Mouse (Mus musculus): ENCODE measurements around the gene Tspan4.
"Not testable (repeated sequence)": the region's sequence is repeated elsewhere in the genome, so short reads cannot be mapped to it uniquely, and the experiment has no call there.

The Tspan4 gene

DNA sequence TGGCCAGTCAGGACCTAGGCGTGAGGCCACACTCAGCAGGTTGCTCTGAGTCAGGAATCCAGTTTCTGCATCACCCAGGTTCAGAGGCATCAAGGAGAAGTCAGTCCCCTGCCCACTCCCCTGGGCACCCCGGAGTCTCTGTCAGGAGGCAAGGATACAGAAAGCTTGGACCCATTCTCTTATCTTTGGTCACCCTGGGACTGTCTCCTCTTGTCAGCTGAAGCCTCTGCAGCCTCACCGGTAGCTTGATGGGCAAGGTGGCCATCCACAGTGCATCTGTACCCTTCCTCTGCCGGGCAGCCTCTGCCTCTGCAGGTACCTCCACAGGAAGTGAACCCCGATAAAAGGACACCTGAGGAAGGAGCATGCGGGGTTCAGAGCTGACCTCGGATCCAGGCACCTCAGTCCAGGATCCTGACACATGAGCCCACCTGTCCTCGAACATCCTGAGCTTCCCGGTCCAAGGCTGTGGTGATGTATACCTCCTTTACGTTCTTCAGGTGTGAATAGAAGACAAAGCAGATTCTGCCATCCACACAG, 35.8 kb upstream of the Tspan4 start:
- no peak for DNase-seq (ENCODE audit: low spot score in 2 of 2)

DNA sequence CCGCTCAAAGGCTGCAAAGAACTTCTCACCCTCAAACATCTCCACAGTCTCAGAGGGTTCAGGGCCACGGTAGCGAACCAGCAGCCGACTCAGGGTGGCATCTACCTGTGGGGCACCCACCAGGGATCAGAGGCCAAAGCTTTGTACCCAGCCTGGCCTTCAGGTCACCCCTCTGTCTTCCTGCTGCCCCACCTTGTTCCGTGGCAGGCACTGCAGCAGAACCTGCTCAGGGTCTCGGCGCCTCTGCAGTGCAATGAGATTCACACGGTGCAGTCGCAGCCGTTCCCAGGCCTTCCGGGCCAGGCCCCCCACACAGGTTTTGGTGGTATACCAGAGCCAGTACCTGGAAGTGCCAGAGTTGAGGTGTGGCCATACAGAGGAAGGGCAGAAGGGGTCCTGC, 35.2 kb upstream of the Tspan4 start:
- no peak for DNase-seq (ENCODE audit: low spot score in 2 of 2)

DNA sequence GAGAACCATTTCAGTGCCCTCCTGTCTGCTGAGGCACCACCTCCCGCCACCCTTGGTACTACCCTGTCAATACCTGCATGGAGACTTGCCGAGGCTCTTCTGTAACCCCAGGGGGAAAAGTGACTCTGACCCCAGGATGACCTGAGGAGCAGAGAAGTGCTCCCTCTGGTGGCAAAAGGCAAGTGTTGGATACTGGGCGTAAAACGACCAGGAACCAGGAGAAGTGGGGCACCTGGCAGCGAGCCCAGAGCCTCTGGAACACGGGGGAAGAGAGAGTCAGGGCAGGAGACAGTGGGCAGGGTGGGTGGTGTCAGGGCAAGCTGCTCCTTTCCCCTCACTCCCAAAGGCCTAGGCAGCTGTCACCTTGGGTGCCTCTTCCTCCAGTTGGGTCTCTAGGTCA, 34.4 kb upstream of the Tspan4 start:
- DNase-seq (ENCODE audit: low spot score in 2 of 2), result peak in 1 of 2 experiments; percentile 49

GRCm38 (mm10) chr7:141441460-141441859, 33.6 kb upstream of the Tspan4 start:
- no peak for DNase-seq (ENCODE audit: low spot score in 2 of 2)

GRCm38 (mm10) chr7:141442199-141442598, 32.8 kb upstream of the Tspan4 start:
- DNase-seq (ENCODE audit: low spot score in 2 of 2), result no peak

DNA sequence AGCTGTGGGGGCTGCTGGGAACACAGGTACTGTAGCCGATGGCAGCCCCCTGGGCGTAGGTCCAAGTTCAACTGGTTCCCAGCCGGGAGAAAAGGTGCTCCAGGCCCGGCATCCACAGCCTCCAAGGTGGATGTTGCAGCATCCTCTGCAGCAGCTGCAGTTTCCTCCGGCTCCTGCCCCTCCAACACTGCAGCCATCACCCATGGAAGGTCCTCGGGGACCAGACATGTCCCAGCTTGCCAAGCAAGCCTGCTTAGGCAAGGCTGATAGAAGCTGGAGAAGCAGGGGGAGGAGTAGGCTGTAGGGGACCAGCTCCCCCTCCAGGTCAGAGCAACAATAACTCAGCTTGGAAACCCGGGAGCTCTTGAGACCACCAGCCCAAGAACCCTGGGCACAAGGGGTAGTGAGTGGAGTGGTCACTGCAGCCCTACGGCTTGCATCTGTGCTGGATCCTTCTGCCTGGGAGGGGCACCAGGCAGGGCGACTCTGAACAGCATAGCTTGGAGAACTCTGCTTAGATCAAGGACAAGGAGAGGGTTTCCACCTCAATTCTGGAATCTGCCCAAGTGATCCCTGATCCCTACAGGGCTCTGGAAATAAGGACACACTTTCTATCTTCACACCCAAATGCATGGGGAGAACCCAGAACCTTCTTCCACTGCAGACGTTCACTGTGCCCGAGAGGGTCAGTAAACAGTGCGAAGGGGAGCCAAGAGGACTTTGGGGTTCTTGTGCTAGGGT, 31.8 kb upstream of the Tspan4 start:
- DNase-seq (ENCODE audit: low spot score in 2 of 2), result no peak

DNA sequence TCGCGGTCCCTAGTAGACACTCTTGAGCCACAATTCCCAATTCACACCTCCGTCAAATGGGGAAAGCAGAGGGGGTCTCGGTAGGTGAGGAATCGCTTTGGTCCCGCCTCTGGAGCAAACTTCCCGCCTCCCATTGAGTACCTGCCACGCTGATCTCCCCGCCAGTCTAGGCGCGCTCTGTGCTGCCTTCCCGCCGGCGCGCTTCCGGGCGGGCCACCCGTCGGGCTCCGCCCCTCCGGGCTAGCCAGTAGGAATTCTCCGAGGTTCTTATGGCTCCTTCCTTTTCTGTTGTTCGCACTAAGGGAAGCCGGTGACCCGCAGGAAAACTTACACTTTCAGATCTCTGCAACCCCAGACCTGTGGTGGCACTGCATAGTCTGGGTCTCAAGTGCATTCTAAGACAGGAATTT, 31.2 kb upstream of the Tspan4 start, which contains the start of gene Pidd1:
TSS of gene Pidd1 (minus strand) at position 198 of the 410 bp plus-strand sequence.
- no peak for DNase-seq (ENCODE audit: low spot score in 2 of 2)

GRCm38 (mm10) chr7:141446374-141446773, 28.7 kb upstream of the Tspan4 start:
- not testable (repeated sequence) for DNase-seq (ENCODE audit: low spot score in 2 of 2)

DNA sequence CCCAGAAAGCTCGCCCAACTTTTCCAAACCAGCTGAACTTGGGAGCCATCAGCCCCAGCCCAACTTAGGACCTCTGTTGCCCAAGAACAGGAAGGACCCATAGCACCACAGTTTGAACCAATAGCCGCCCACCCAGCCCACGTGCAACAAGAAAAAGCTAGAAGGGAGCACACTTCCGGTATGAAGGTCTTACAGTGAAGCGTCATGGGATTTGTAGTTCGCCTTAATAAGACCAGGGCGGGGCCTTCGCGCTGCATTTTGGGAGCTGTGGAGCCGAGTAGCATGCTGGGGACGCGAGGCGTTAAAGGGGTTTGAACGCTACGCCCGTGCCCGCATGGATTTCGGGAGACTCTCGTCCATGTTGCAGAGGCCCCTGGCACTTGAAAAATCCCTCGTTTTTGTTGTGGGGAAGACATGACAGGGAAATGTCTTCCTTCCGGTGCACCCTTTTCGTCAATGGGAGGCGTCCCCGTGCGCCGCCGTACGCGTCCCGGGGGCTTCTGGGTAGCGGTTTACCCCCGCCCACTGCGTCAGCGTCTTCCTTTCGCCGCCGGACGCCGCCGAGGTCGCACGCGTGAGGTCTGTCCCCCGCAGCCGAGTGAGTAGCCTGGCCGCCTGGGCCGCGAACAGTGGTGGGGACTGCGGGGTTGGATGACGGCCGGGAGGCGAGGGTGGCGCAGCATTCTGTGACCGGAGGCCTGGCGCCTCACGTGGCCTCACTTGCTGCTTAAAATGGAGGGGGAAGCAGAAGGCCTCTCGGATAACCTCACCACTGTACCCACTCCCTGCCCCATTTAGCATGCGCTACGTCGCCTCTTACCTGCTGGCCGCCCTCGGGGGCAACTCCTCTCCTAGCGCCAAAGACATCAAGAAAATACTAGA, 27.7 kb upstream of the Tspan4 start, which contains the start of gene Rplp2:
TSS of gene Rplp2 (plus strand) at position 261 of the 882 bp plus-strand sequence.
- DNase-seq (ENCODE audit: low spot score in 2 of 2), result peak; percentile 97

- DNase-seq (ENCODE audit: low spot score in 2 of 2), result no peak
These were observed 23.1 kb upstream of the Tspan4 start for GRCm38 (mm10) chr7:141451928-141452327.

DNA sequence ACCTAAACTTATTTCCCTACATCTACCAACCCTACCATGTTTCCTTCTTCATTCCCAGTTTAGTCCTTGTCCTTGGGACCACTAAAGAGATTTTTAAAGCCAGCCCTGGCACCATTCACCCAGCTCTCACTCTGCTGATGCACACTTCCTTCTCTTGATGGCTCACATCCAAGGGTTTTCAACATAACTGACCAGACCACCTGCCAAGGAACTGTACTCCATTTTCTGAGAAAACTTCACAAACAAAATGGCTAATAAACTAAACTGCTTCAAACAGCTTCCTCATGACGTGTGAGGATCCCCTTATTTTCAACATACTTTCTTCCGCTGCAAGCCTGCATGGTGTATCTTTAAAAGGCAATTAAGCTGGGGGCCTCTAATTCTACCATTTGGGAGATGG, 21.4 kb upstream of the Tspan4 start:
- DNase-seq (ENCODE audit: low spot score in 2 of 2), result no peak

DNA sequence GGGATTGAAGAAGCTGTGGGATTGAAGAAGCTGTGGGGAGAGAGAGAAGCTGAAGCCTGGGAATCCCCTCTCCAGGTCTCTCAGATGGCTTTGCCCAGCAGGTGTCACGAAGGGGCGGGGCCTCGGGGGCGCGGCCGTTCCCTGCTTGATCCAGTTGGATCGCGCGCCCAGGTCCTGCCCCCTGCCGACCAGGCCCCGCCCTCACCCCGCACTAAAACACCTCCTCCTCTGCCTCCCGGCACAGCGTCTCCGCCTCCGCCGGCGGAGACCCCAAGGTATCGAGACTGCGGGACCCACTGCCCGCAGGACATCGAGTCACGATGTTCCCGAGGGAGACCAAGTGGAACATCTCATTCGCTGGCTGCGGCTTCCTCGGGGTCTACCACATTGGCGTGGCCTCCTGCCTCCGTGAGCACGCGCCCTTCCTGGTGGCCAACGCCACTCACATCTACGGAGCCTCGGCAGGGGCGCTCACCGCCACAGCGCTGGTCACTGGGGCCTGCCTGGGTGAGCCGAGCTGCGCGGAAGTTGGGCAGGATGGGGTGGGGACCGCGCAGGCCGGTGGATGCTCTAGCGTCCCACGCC, 20.0 kb upstream of the Tspan4 start, which contains the start of gene Pnpla2:
TSS of gene Pnpla2 (plus strand) at position 232 of the 585 bp plus-strand sequence.
- peak; percentile 85 to 90 for DNase-seq (ENCODE audit: low spot score in 2 of 2)

- peak in 1 of 2 experiments; percentile 36 for DNase-seq (ENCODE audit: low spot score in 2 of 2)
These were observed 19.3 kb upstream of the Tspan4 start for GRCm38 (mm10) chr7:141455610-141456314.

- DNase-seq (ENCODE audit: low spot score in 2 of 2), result no peak
These were observed 18.3 kb upstream of the Tspan4 start for GRCm38 (mm10) chr7:141456739-141457138.

DNA sequence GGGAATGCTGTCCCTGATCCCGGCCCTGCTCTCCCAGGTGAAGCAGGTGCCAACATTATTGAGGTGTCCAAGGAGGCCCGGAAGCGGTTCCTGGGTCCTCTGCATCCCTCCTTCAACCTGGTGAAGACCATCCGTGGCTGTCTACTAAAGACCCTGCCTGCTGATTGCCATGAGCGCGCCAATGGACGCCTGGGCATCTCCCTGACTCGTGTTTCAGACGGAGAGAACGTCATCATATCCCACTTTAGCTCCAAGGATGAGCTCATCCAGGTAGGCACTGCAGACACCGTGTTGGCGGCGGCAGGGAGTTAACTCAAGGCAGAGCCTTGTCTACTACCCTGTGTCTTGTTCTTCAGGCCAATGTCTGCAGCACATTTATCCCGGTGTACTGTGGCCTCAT, 17.8 kb upstream of the Tspan4 start:
- DNase-seq (ENCODE audit: low spot score in 2 of 2), result no peak

DNA sequence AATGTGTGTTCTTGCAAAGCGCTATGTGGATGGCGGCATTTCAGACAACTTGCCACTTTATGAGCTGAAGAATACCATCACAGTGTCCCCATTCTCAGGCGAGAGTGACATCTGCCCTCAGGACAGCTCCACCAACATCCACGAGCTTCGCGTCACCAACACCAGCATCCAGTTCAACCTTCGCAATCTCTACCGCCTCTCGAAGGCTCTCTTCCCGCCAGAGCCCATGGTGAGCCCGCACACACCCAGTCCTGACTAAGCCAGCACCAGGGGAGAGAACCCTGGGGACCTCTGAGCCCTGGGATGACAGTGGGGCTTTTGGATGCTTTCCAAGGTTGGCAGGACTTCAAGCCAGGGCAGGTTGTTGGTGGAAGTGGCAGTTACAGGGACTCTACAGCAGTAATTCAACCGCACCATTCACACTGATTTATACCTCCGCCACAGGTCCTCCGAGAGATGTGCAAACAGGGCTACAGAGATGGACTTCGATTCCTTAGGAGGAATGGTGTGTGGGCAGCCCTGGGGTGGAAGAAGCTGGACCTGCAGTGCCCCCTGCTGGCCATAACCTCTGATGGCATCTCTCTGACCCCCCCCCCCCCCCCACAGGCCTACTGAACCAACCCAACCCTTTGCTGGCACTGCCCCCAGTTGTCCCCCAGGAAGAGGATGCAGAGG, 16.9 kb upstream of the Tspan4 start:
- no peak for DNase-seq (ENCODE audit: low spot score in 2 of 2)

DNA sequence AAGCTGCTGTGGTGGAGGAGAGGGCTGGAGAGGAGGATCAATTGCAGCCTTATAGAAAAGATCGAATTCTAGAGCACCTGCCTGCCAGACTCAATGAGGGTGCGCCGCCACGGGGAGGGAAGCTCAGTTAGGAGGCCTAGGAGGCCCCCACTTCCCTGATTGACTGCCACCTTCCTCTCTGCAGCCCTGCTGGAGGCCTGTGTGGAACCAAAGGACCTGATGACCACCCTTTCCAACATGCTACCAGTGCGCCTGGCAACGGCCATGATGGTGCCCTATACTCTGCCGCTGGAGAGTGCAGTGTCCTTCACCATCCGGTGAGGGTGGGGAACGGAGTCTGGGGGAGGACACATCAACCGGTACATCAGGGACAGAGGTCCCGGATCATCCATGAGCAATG, 16.4 kb upstream of the Tspan4 start:
- DNase-seq (ENCODE audit: low spot score in 2 of 2), result no peak

DNA sequence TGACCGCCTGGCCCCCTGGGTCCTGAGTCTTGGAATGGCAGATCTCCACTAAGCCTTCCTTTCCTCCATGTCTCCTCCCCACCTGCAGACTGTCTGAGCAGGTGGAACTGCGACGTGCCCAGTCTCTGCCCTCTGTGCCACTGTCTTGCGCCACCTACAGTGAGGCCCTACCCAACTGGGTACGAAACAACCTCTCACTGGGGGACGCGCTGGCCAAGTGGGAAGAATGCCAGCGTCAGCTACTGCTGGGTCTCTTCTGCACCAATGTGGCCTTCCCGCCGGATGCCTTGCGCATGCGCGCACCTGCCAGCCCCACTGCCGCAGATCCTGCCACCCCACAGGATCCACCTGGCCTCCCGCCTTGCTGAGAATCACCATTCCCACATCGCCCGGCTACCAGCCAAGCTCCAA, 15.7 kb upstream of the Tspan4 start:
- DNase-seq (ENCODE audit: low spot score in 2 of 2), result no peak

- no peak for DNase-seq (ENCODE audit: low spot score in 2 of 2)
These were observed 15.0 kb upstream of the Tspan4 start for GRCm38 (mm10) chr7:141460001-141460390.

- no peak for DNase-seq (ENCODE audit: low spot score in 2 of 2)
These were observed 14.5 kb upstream of the Tspan4 start, which contains the start of gene Cracr2b for GRCm38 (mm10) chr7:141460391-141461113. Gene Cracr2b, plus strand, starts transcription at chr7:141461094.
